Mouse (Mus musculus): ENCODE measurements around the gene Akr1e1. TPM values are rescaled to one million over a fixed set of nuclear protein-coding genes. Genes with fewer than 3 reads are reported as not detected.

The Akr1e1 gene
- 35.0 and 38.6 TPM in 2 replicates for polyA plus RNA-seq (2012; rRNA removed)

GRCm38 (mm10) chr13:4608961-4609409 is at the start of gene Akr1e1:
Akr1e1 (minus strand) TSS chr13:4609174.

GRCm38 (mm10) chr13:4573871-4574270 is 35.1 kb downstream of the Akr1e1 start, which contains the start of gene Akr1c21:
Akr1c21 (plus strand) TSS chr13:4574075.

Other genes with a start within 250 kb of the Akr1e1 start
- not detected in 2 replicates for gene Akr1c6, start 174.9 kb downstream of the Akr1e1 start, polyA plus RNA-seq (2012; rRNA removed)
- not detected in 2 replicates for gene Akr1c20, start 85.8 kb downstream of the Akr1e1 start, polyA plus RNA-seq (2012; rRNA removed)
- not detected in 2 replicates for gene Akr1c21, start 35.1 kb downstream of the Akr1e1 start, polyA plus RNA-seq (2012; rRNA removed)